Mouse (Mus musculus): ENCODE data around the gene 4930415O20Rik.

The 4930415O20Rik gene

DNA sequence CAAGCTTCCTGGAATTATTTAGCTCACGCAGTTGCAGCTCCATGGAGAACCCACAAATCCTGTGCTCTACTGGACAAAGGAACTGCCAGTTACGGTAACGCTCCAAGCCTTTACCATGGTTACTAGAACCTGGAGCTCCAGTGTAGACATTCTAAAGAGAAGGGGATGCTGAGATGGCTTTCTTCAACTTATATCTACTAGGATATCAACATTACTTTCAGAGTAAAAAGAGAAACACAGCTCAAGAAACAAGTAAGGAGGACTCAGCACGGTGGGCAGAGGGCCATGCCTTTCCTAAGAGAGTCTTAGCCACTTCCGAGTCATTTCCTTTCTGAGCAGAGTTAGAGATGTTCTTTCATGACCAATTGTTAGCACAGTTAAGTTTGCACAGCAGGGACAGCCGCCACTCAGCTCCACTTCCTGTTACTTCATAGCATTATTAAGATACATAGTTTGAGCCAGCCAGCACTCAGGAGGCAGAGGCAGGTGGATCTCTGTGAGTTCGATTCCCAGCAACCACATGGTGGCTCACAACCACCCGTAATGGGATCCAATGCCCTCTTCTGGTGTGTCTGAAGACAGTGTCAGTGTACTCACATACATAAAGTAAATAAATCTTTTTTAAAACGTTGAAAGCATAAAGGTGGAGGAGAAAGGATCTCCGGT is at the start of gene 4930415O20Rik, which contains the start of gene Ccnt1:
Gene 4930415O20Rik (plus strand): TSS at position 132 of the 666 bp plus-strand sequence.
Gene Ccnt1 (minus strand): TSS at position 51 of the 666 bp plus-strand sequence.
- in situ Hi-C loops (cut with MboI, MseI): no loop called here

DNA sequence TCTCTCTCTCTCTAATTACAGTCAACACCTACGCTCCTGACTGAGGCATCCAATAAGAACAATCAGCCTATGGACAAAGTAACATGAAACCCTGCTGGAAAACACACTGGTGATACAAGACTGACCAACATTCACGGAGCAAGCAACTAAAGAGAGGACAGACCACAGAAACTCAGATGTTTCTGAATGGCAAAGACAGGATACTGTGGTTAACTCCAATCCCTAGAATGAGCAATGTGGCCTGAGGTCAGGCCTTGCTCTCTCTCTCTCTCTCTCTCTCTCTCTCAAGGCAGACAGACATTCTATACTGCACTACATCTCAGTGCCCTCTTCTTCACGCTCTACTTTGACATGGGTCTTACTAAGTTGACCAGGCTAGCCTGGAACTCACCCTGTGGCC is 49.6 kb upstream of the 4930415O20Rik start:
- in situ Hi-C loops (cut with MboI, MseI): no loop called here

- in situ Hi-C loops (cut with MboI, MseI): no loop called here
Measured at GRCm38 (mm10) chr15:98526057-98526456, 44.7 kb upstream of the 4930415O20Rik start.

GRCm38 (mm10) chr15:98527056-98527771 is 43.6 kb upstream of the 4930415O20Rik start:
- in situ Hi-C loops (cut with MboI, MseI): no loop called here

DNA sequence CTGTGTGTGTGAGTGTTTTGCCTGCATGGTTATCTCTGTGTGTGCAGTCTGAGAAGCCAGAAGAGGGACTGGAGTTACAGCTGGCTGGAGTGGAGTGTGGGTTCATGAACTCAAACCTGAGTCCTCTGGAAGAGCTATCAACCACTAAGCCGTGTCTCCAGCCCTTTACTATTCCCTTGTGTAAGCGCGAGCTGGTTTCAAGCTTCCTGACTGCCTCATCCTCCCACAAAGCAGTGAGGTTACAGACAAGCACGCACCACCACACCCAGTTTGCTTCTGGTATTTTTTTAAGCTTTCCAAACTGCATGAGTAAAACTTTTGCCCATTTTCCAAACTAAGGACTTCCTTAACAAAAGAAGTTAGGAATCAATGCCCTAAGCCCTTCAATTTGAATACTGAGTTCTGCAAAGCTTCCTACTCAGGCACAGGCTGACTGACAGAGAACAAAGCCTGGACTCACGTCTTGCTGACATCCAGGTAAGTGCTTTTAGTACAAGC is 42.7 kb upstream of the 4930415O20Rik start:
- in situ Hi-C loops (cut with MboI, MseI): no loop called here

- in situ Hi-C loops (cut with MboI, MseI): no loop called here
Measured at GRCm38 (mm10) chr15:98532281-98532680, 38.5 kb upstream of the 4930415O20Rik start.

DNA sequence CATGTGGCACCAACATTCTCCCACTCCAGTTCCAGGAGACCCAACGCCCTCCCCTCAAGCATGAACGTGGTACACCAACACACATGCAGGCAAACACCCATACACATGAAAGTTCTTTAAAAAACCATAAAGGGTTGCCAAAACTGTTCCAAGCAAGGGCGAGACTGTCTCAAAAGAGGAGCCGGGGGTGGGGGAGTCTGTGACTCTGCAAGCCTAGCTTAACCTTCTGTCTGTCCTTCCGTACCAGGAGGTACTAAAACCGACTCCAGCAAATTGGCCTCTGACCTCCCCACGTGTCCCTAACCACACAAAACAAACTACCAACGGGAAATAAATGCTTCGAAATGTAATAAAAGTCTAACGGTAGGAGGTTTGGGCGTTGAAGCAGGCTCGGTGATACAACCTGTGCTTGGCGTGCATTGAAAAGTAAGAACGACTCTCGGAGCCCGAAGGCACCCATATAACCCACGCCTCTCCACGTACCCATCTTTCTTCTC is 37.7 kb upstream of the 4930415O20Rik start:
- in situ Hi-C loops (cut with MboI, MseI): no loop called here

DNA sequence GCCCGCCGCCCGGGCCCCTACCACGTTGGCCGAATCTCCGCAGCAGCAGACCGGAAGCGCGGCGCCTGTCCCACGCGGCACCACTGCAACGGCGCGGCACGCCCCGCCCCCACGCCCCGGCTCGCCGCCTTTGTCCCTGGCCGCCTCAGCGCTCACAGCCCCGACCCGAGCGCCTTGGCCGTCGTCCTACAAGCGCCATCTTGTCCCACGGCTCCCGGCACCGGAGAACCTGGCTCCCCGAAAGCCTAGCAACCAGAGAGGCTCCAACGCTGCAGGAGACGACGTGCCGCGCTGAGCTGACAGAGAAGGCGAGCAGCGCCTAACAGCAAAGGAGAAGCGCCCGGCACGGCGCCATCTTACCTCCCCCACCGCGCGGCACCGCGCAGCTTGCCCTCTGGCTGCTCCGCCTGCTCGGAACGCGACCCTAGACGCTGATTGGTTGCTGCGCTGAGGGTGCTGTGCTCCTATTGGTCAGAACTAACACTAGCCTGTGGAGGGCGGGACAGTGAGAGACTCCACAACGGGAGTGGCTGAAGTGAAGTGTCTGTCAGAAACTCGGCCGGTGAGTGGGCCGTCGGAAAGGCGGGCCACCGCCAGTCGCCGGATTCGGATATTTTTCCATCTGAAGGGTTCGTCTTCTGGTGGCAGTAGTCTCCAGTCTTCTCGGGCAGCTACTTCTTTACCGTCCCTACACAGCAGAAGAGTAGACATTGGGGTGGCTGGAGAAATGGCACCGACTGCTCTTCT is 36.8 kb upstream of the 4930415O20Rik start, which contains the start of gene Kansl2:
Gene Kansl2 (minus strand): TSS at position 384 of the 747 bp plus-strand sequence.
- in situ Hi-C loops (cut with MboI, MseI): no loop called here

- in situ Hi-C loops (cut with MboI, MseI): no loop called here
Measured at GRCm38 (mm10) chr15:98535921-98536320, 34.9 kb upstream of the 4930415O20Rik start.

DNA sequence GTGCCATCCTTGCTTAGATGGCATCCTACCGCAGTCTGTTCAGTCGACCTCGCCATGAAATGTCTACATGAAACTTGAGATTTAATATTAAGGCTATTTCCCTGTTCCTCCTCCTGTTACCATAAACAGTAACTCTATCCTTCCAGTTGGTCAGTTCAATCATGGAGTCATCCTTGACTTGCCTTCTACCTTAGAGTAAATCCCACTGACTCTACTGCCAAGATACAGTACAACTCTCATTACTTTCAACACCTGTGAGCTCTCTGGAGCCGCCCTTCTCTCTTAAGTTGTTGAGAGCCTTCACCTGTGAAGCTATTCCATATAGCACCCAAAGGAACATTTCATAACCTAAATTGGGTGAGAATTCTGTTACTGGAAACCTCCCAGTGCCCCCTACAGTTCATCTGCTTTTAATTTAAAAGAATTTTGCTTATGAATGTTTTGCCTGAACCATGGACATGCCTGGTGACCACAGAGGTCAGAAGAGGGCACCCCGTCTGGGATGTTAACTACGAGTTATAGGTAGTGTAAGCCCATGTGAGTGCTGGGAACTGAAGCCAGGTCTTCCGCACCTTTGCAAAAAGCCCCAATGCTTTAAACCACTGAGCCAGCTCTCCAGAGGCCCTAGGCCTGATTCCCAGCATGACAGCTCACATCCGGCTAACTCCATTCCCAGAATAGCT is 33.8 kb upstream of the 4930415O20Rik start:
- in situ Hi-C loops (cut with MboI, MseI): no loop called here

GRCm38 (mm10) chr15:98537923-98538322 is 32.9 kb upstream of the 4930415O20Rik start:
- in situ Hi-C loops (cut with MboI, MseI): no loop called here

- in situ Hi-C loops (cut with MboI, MseI): loop anchor here (10.0 kb wide), 2 partner anchors 466 to 1894 kb away; no protein-coding TSS in a partner anchor
Measured at GRCm38 (mm10) chr15:98541064-98541463, 29.7 kb upstream of the 4930415O20Rik start.

DNA sequence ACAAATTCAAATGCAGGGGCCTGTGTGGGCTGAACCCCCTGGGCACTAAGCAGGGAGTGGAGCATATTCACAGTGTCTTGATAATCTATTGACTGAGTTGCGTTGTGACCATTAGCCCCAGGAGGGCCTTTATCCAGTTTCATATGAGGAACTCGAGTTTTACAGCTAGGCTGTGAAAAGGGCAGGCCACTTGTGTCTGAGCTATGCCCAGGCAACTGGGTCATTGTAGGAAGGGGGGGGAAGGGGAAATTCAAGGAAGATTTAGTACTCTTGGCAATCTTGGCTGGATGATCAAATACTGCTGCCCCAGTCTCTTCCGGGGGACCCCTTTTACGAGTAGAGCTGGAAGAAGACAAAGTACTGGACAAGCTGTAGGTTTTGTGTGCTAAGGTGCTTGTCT is 27.5 kb upstream of the 4930415O20Rik start:
- in situ Hi-C loops (cut with MboI, MseI): loop anchor here (10.0 kb wide), 2 partner anchors 469 to 1891 kb away; no protein-coding TSS in a partner anchor

GRCm38 (mm10) chr15:98545151-98545550 is 25.7 kb upstream of the 4930415O20Rik start:
- in situ Hi-C loops (cut with MboI, MseI): loop anchor here (10.0 kb wide), 2 partner anchors 470 to 1890 kb away; no protein-coding TSS in a partner anchor

DNA sequence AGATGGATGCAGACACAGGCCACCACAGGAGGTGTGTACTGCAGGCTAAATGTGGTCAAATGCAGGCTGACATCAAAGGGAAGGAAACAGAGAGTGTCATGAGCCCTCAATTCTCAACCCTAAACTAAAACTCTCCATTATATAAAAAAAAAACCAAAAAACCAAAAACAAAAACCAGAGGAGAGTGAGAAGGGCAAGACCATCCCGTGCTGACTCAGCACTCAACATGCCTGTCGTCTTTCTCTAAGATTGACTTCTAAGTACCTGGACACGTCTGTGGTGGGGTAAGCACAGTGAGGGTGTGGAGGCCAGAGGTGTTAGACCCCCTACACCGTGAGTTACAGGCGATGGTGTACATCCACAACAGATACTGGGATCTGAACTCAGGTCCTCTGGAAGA is 24.0 kb upstream of the 4930415O20Rik start:
- in situ Hi-C loops (cut with MboI, MseI): loop anchor here (10.0 kb wide), 2 partner anchors 472 to 1888 kb away; no protein-coding TSS in a partner anchor

- in situ Hi-C loops (cut with MboI, MseI): no loop called here
Measured at GRCm38 (mm10) chr15:98552758-98553157, 18.0 kb upstream of the 4930415O20Rik start.

DNA sequence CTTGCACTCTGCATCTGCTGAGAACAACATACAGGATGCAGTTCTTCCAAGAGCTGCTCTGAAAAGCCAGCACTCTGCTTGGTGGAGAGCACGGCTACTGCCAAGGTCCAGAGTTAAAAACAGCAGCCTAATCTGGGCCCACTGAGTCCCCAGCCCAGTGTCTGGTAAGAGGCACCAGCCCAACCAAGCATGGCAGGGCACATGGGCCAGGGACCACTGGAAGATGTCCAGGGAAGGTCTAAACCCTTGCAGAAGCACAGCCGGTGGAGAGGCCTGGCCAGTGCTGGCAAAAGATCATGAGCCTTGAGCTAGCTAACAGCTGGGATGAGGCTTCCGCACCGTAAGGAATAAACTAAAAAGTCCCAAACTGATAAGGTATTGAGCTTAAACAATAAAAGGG is 14.9 kb upstream of the 4930415O20Rik start:
- in situ Hi-C loops (cut with MboI, MseI): no loop called here

DNA sequence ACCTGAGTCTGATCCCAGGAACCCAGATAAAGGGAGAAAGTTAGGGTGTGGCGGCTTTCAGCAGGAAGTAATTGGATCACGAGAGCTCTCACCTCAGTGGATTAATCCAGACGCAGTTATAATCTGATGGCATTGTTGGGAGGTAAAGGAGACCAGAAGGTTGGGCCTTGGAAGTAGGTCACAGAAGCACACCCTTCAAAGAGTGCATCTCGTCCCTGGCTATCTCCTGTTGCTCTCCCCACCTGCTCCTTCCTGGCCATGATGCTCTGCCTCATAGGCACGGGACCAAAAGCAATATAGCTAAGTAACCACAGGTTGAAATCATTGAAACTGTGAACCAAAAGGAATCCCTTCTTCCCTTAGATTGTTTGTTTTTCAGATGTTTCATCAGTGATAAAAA is 13.6 kb upstream of the 4930415O20Rik start:
- in situ Hi-C loops (cut with MboI, MseI): no loop called here

DNA sequence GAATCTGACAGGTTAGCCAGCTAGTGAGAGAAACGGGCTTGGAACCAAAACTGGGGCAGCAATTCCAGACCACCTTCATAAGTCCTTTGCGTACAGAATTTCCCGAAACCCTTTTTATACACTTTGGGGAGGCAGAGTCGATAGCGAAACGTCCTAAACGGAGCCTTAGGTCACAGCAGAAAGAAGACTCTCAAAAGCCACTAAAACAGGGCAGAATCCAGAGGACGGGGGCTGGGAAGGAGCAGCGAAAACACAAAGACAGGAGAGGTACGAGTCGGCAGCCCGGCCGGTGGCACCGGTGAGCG is 3.9 kb upstream of the 4930415O20Rik start:
- in situ Hi-C loops (cut with MboI, MseI): no loop called here

DNA sequence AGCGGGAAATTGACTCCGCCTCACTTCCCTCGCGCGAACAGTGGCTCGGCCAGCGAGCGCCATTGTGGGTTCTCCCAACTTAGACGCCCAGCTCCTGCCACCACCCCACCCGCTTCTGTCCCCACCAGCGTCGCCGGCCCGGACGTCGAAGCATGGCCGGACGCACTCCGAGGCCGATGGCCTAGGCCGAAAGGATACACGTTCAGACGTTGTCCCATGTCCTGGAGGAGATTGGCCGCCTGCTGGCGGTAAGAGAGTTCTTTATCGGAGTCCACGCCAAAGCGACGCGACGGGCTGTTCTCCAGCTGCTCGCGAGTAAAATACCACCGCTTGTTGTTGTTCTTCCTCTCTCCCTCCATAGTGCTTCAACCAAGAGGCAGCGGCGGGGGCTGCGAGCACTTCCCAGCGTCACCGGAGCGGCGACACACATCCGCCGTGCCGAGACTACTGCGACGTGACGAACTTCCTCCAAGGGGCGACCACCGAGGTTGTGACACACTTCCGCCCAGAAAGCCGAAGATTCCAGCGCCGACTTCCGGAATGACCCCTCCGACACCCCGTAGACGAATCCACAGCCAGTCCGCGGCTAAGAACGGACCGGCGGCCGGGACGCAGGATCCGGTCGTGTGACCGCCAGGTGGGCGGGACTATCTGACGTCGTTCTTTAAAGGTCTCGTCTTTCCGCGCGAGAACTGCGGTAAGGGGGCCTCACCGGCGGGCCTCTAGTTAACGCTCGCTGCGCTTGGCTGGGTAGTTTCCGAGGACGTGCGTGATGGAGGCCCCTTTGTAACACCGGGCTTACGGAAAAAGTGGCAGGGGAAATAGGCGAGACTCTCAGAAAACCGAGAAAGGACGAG is 3.3 kb upstream of the 4930415O20Rik start:
- in situ Hi-C loops (cut with MboI, MseI): no loop called here

Data from T-helper 17 cell (primary cell).